Mouse (Mus musculus): ENCODE measurements at regions not wholly inside any gene's neighbourhood (a gene's known extent, or its start where the extent isn't known, plus 50 kb on each side); places are given as distances from the start of the nearest gene placed in this dataset.

- Histone ChIP-seq H3K36me3 (ENCODE audit: control insufficient read depth, insufficient read depth, low read length) (no peaks in the 10 kb centered on the region), H3K27me3 (replicated peaks; ENCODE audit: control insufficient read depth, insufficient read depth, low read length) (no peaks in the 10 kb centered on the region), H3K4me1 (ENCODE audit: control insufficient read depth, insufficient read depth, low read length) (no peaks in the 10 kb centered on the region), H3K4me3 (ENCODE audit: low read length) (no peak overlapping the region), H3K9me3 (ENCODE audit: control insufficient read depth, low read length) (0 out of 2 replicates have a peak, but pooled peaks cover 4% of the 10 kb centered on the region), H3K4me2 (ENCODE audit: low read depth, low read length) (no peak overlapping the region), H3K27ac (ENCODE audit: low read length) (no peak overlapping the region), H3K9ac (ENCODE audit: low read depth, low read length) (no peak overlapping the region)
- WGBS: 57% methylated on average over 8 of the region's 8 CpGs
- no peak for ATAC-seq
These were observed 364.2 kb upstream of the Prickle1 start for GRCm38 (mm10) chr15:93959931-93960330.

DNA sequence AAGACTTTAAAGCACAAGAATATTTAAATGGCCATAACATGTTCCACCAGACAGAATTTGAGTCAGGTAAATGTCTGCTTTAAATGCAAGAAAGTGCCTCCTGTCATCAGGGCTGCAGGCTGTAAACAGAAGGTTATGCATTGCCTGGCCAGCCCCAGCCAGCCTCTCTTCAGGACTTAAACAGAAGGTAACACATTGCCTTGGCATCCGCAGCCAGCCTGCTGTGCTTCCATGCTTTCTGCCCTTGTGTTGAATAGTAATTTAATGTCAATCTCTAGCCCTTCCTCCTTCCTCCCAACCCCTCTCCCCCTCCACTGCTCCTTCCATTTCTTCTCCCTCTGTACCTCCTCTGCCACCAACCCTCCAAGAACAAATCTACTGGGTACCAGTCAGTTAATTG, 362.4 kb upstream of the Prickle1 start:
- no peaks in the 10 kb centered on the region for H3K27me3 ChIP-seq (replicated peaks; ENCODE audit: control insufficient read depth, insufficient read depth, low read length)
- 0 out of 2 replicates have a peak, but pooled peaks cover 4% of the 10 kb centered on the region for H3K9me3 ChIP-seq (ENCODE audit: control insufficient read depth, low read length)
- no peak overlapping the region for H3K9ac ChIP-seq (ENCODE audit: low read depth, low read length)
- no peak overlapping the region for H3K4me3 ChIP-seq (ENCODE audit: low read length)
- H3K4me2 ChIP-seq (ENCODE audit: low read depth, low read length): no peak overlapping the region
- ATAC-seq: no peak
- no peak overlapping the region for H3K27ac ChIP-seq (ENCODE audit: low read length)
- H3K36me3 ChIP-seq (ENCODE audit: control insufficient read depth, insufficient read depth, low read length): no peaks in the 10 kb centered on the region
- H3K4me1 ChIP-seq (ENCODE audit: control insufficient read depth, insufficient read depth, low read length): no peaks in the 10 kb centered on the region
- 66% methylated on average over 1 of the region's 1 CpGs for whole genome bisulfite sequencing

GRCm38 (mm10) chr15:93956801-93957200, 361.1 kb upstream of the Prickle1 start:
- Histone ChIP-seq H3K27ac (ENCODE audit: low read length) (no peak overlapping the region), H3K36me3 (ENCODE audit: control insufficient read depth, insufficient read depth, low read length) (no peaks in the 10 kb centered on the region), H3K4me2 (ENCODE audit: low read depth, low read length) (no peak overlapping the region), H3K4me3 (ENCODE audit: low read length) (no peak overlapping the region), H3K9me3 (ENCODE audit: control insufficient read depth, low read length) (0 out of 2 replicates have a peak, but pooled peaks cover 4% of the 10 kb centered on the region), H3K27me3 (replicated peaks; ENCODE audit: control insufficient read depth, insufficient read depth, low read length) (no peaks in the 10 kb centered on the region), H3K4me1 (ENCODE audit: control insufficient read depth, insufficient read depth, low read length) (no peaks in the 10 kb centered on the region), H3K9ac (ENCODE audit: low read depth, low read length) (no peak overlapping the region)
- no peak for ATAC-seq
- WGBS: 97% methylated on average over 11 of the region's 11 CpGs

- H3K27me3 ChIP-seq (replicated peaks; ENCODE audit: control insufficient read depth, insufficient read depth, low read length): no peaks in the 10 kb centered on the region
- 79% methylated on average over 1 of the region's 1 CpGs for WGBS
- no peak overlapping the region for H3K27ac ChIP-seq (ENCODE audit: low read length)
- 0 out of 2 replicates have a peak, but pooled peaks cover 4% of the 10 kb centered on the region for H3K9me3 ChIP-seq (ENCODE audit: control insufficient read depth, low read length)
- H3K36me3 ChIP-seq (ENCODE audit: control insufficient read depth, insufficient read depth, low read length): no peaks in the 10 kb centered on the region
- no peak overlapping the region for H3K4me2 ChIP-seq (ENCODE audit: low read depth, low read length)
- H3K4me3 ChIP-seq (ENCODE audit: low read length): no peak overlapping the region
- no peak for ATAC-seq
- no peaks in the 10 kb centered on the region for H3K4me1 ChIP-seq (ENCODE audit: control insufficient read depth, insufficient read depth, low read length)
- no peak overlapping the region for H3K9ac ChIP-seq (ENCODE audit: low read depth, low read length)
These were observed 357.9 kb upstream of the Prickle1 start for GRCm38 (mm10) chr15:93953548-93953947.

- Histone ChIP-seq H3K4me1 (ENCODE audit: control insufficient read depth, insufficient read depth, low read length) (no peaks in the 10 kb centered on the region), H3K27ac (ENCODE audit: low read length) (no peak overlapping the region), H3K27me3 (replicated peaks; ENCODE audit: control insufficient read depth, insufficient read depth, low read length) (no peaks in the 10 kb centered on the region), H3K36me3 (ENCODE audit: control insufficient read depth, insufficient read depth, low read length) (no peaks in the 10 kb centered on the region), H3K4me3 (ENCODE audit: low read length) (no peak overlapping the region), H3K9me3 (ENCODE audit: control insufficient read depth, low read length) (no peaks in the 10 kb centered on the region), H3K9ac (ENCODE audit: low read depth, low read length) (no peak overlapping the region), H3K4me2 (ENCODE audit: low read depth, low read length) (no peak overlapping the region)
- no peak for ATAC-seq
- 100% methylated on average over 1 of the region's 1 CpGs for WGBS
These were observed 354.8 kb upstream of the Prickle1 start for GRCm38 (mm10) chr15:93950441-93950840.

GRCm38 (mm10) chr15:93948902-93949301, 353.2 kb upstream of the Prickle1 start:
- no peaks in the 10 kb centered on the region for H3K36me3 ChIP-seq (ENCODE audit: control insufficient read depth, insufficient read depth, low read length)
- H3K4me1 ChIP-seq (ENCODE audit: control insufficient read depth, insufficient read depth, low read length): no peaks in the 10 kb centered on the region
- H3K4me3 ChIP-seq (ENCODE audit: low read length): no peak overlapping the region
- no peak overlapping the region for H3K9ac ChIP-seq (ENCODE audit: low read depth, low read length)
- WGBS: 71% methylated on average over 4 of the region's 4 CpGs
- ATAC-seq: no peak
- no peaks in the 10 kb centered on the region for H3K27me3 ChIP-seq (replicated peaks; ENCODE audit: control insufficient read depth, insufficient read depth, low read length)
- H3K9me3 ChIP-seq (ENCODE audit: control insufficient read depth, low read length): no peaks in the 10 kb centered on the region
- no peak overlapping the region for H3K4me2 ChIP-seq (ENCODE audit: low read depth, low read length)
- no peak overlapping the region for H3K27ac ChIP-seq (ENCODE audit: low read length)

- H3K9ac ChIP-seq (ENCODE audit: low read depth, low read length): no peak overlapping the region
- H3K4me1 ChIP-seq (ENCODE audit: control insufficient read depth, insufficient read depth, low read length): no peaks in the 10 kb centered on the region
- no peak overlapping the region for H3K27ac ChIP-seq (ENCODE audit: low read length)
- no peaks in the 10 kb centered on the region for H3K27me3 ChIP-seq (replicated peaks; ENCODE audit: control insufficient read depth, insufficient read depth, low read length)
- no peak overlapping the region for H3K4me3 ChIP-seq (ENCODE audit: low read length)
- H3K9me3 ChIP-seq (ENCODE audit: control insufficient read depth, low read length): no peaks in the 10 kb centered on the region
- WGBS: 69% methylated on average over 12 of the region's 12 CpGs
- H3K4me2 ChIP-seq (ENCODE audit: low read depth, low read length): 0 out of 2 replicates have a peak overlapping the region, but pooled peaks have one; percentile 19
- ATAC-seq: peak; percentile 58
- H3K36me3 ChIP-seq (ENCODE audit: control insufficient read depth, insufficient read depth, low read length): no peaks in the 10 kb centered on the region
These were observed 347.9 kb upstream of the Prickle1 start for GRCm38 (mm10) chr15:93943545-93943944.

GRCm38 (mm10) chr15:93932971-93933496, 337.3 kb upstream of the Prickle1 start:
- H3K9ac ChIP-seq (ENCODE audit: low read depth, low read length): 0 out of 2 replicates have a peak overlapping the region, but pooled peaks have one; percentile 13
- peak overlapping the region; percentile 73 for H3K27ac ChIP-seq (ENCODE audit: low read length)
- no peaks in the 10 kb centered on the region for H3K27me3 ChIP-seq (replicated peaks; ENCODE audit: control insufficient read depth, insufficient read depth, low read length)
- H3K4me2 ChIP-seq (ENCODE audit: low read depth, low read length): no peak overlapping the region
- H3K9me3 ChIP-seq (ENCODE audit: control insufficient read depth, low read length): no peaks in the 10 kb centered on the region
- 0 out of 2 replicates have a peak, but pooled peaks have one; percentile 50 for ATAC-seq
- H3K4me3 ChIP-seq (ENCODE audit: low read length): no peak overlapping the region
- 37% methylated on average over 5 of the region's 5 CpGs for WGBS
- no peaks in the 10 kb centered on the region for H3K4me1 ChIP-seq (ENCODE audit: control insufficient read depth, insufficient read depth, low read length)
- H3K36me3 ChIP-seq (ENCODE audit: control insufficient read depth, insufficient read depth, low read length): no peaks in the 10 kb centered on the region

- Histone ChIP-seq H3K4me1 (ENCODE audit: control insufficient read depth, insufficient read depth, low read length) (peaks cover 5% of the 10 kb centered on the region), H3K36me3 (ENCODE audit: control insufficient read depth, insufficient read depth, low read length) (no peaks in the 10 kb centered on the region), H3K4me2 (ENCODE audit: low read depth, low read length) (no peak overlapping the region), H3K27me3 (replicated peaks; ENCODE audit: control insufficient read depth, insufficient read depth, low read length) (no peaks in the 10 kb centered on the region), H3K4me3 (ENCODE audit: low read length) (no peak overlapping the region), H3K9ac (ENCODE audit: low read depth, low read length) (no peak overlapping the region), H3K9me3 (ENCODE audit: control insufficient read depth, low read length) (no peaks in the 10 kb centered on the region), H3K27ac (ENCODE audit: low read length) (no peak overlapping the region)
- WGBS: 59% methylated on average over 6 of the region's 6 CpGs
- ATAC-seq: no peak
These were observed 331.2 kb upstream of the Prickle1 start for GRCm38 (mm10) chr15:93926842-93927241.

GRCm38 (mm10) chr15:93926262-93926661, 330.6 kb upstream of the Prickle1 start:
- H3K9me3 ChIP-seq (ENCODE audit: control insufficient read depth, low read length): no peaks in the 10 kb centered on the region
- H3K4me3 ChIP-seq (ENCODE audit: low read length): no peak overlapping the region
- no peaks in the 10 kb centered on the region for H3K27me3 ChIP-seq (replicated peaks; ENCODE audit: control insufficient read depth, insufficient read depth, low read length)
- H3K36me3 ChIP-seq (ENCODE audit: control insufficient read depth, insufficient read depth, low read length): no peaks in the 10 kb centered on the region
- no peak for ATAC-seq
- H3K27ac ChIP-seq (ENCODE audit: low read length): no peak overlapping the region
- H3K4me1 ChIP-seq (ENCODE audit: control insufficient read depth, insufficient read depth, low read length): peaks cover 9% of the 10 kb centered on the region
- no peak overlapping the region for H3K9ac ChIP-seq (ENCODE audit: low read depth, low read length)
- no peak overlapping the region for H3K4me2 ChIP-seq (ENCODE audit: low read depth, low read length)
